Mouse (Mus musculus) hematopoietic multipotent progenitor cell, adult 10-12 weeks (in vitro differentiated cells): ENCODE results near the gene Cyp2c55. TPM values are rescaled to one million over a fixed set of nuclear protein-coding genes. Genes with fewer than 3 reads are reported as not detected.

Experiments used
- polyA plus RNA-seq: library from polyadenylated mRNA; stranded (reverse); fragments of >175 nt; gene quantifications from 2 replicates; pipeline ENCODE4 v1.2.3, GENCODE M21; 2012; ENCODE audit warnings: low replicate concordance

Gene Cyp2c55
- polyA plus RNA-seq: not detected in 2 replicates

DNA sequence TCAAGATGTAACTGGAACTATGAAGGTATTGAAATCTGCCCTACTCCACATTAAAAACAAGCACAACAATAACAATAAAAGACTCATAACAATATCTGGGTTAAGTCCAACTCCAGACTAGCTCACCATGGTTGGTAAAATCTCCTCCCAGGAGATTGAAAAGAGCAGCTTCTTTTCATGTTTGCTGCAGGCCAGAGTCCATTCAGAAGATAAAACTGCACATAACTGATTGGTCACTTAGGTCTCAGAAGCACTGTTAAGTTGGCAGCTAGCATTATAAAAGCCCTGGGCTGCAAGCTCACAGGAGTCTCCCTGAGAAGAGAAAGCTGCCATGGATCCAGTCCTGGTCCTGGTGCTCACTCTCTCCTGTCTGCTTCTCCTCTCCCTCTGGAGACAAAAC is at the start of gene Cyp2c55:
Gene Cyp2c55 (plus strand): TSS at position 305 of the 400 bp plus-strand sequence.

GRCm38 (mm10) chr19:39060719-39061118 is 53.9 kb downstream of the Cyp2c55 start, which contains the start of gene Cyp2c65:
Gene Cyp2c65, plus strand, starts transcription at chr19:39061015.

Other genes starting within 250 kb of the Cyp2c55 start
- 0.41 and 2.0 TPM in 2 replicates for gene Noc3l, start 187.8 kb upstream of the Cyp2c55 start, polyA plus RNA-seq
- gene Tbc1d12, start 170.4 kb upstream of the Cyp2c55 start, polyA plus RNA-seq: 1.3 and 3.1 TPM in 2 replicates
- gene Hells, start 76.1 kb upstream of the Cyp2c55 start, polyA plus RNA-seq: 1.2 and 2.6 TPM in 2 replicates
- gene Cyp2c65, start 54.0 kb downstream of the Cyp2c55 start, polyA plus RNA-seq: not detected in 2 replicates
- gene Cyp2c66, start 106.9 kb downstream of the Cyp2c55 start, polyA plus RNA-seq: not detected in 2 replicates